Mouse (Mus musculus) telencephalon, adult 2 months (tissue): ENCODE data around the gene Hck.

Source experiments
- DNase-seq: peaks from one replicate; pipeline ENCODE4 v3.0.0-alpha.2; 2011; ENCODE audit warnings: low read depth, low spot score

Hck gene

DNA sequence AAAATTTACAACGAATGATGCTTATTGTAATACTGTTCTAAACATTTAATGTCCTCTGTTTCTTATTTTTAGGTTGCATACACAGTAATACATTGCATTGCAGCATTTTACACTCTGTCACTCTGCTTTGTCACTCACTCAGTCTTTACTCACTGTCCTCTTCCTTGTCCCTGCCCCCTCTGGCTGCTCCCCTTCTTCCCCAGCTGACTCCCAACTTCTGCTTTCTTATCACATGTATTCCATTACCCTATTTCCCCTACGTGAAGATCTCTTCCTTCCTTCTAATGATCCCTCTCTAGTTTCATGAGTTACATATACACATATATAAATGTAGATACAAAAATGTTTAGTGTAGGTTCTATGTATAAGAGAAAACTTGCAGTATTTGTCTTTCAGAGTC, 90.8 kb downstream of the Hck start:
- DNase-seq: no peak
